Mouse (Mus musculus): ENCODE data around the gene Npl. TPM values are rescaled to one million over a fixed set of nuclear protein-coding genes. Genes with fewer than 3 reads are reported as not detected.

Gene Npl
- total RNA-seq (2014; rRNA removed): 1.4 and 2.5 TPM in 2 replicates
- 0.21 and 0.40 TPM in 2 replicates for polyA plus RNA-seq (2012; rRNA removed)

- peak; percentile 5 for DNase-seq (ENCODE audit: extremely low read depth, low read depth, low spot score)
- Histone ChIP-seq H3K4me3 (ENCODE audit: insufficient read depth, low read depth, low read length) (peak within 1 kb of the TSS; percentile 88), H3K27ac (replicated peaks; ENCODE audit: insufficient read depth, low read depth, low read length) (no peak within 1 kb of the TSS), H3K4me1 (ENCODE audit: control insufficient read depth, insufficient read depth, low read length) (no peaks in the 10 kb centered on the region), H3K79me2 (ENCODE audit: control insufficient read depth, insufficient read depth, low read length) (no peaks in the 10 kb centered on the region), H3K36me3 (ENCODE audit: control insufficient read depth, insufficient read depth, low read length) (no peaks in the 10 kb centered on the region), H3K27me3 (ENCODE audit: control insufficient read depth, insufficient read depth, low read length) (no peaks in the 10 kb centered on the region), H3K9ac (ENCODE audit: low read depth, low read length) (peak within 1 kb of the TSS; percentile 76)
- no peak for TF ChIP-seq CTCF (IDR thresholded peaks at IDR 0.05; ENCODE audit: low read depth, low read length)
- TF ChIP-seq POLR2A (IDR thresholded peaks at IDR 0.05; ENCODE audit: extremely low read depth, insufficient read depth, low read length): 0 out of 2 replicates have a peak, but pooled peaks have one; percentile 21
- WGBS: 6% methylated on average over 29 of the region's 29 CpGs
These were observed at the start of gene Npl for GRCm38 (mm10) chr1:153549536-153550199. Gene Npl (minus strand): TSS chr1:153550045.

- Histone ChIP-seq H3K27ac (replicated peaks; ENCODE audit: insufficient read depth, low read depth, low read length) (no peak overlapping the region), H3K27me3 (ENCODE audit: control insufficient read depth, insufficient read depth, low read length) (no peaks in the 10 kb centered on the region), H3K4me3 (ENCODE audit: insufficient read depth, low read depth, low read length) (no peak overlapping the region), H3K79me2 (ENCODE audit: control insufficient read depth, insufficient read depth, low read length) (no peaks in the 10 kb centered on the region), H3K36me3 (ENCODE audit: control insufficient read depth, insufficient read depth, low read length) (no peaks in the 10 kb centered on the region), H3K4me1 (ENCODE audit: control insufficient read depth, insufficient read depth, low read length) (no peaks in the 10 kb centered on the region; the same call in 1 of the 2 replicates), H3K9ac (ENCODE audit: low read depth, low read length) (no peak overlapping the region)
- no peak for TF ChIP-seq POLR2A (IDR thresholded peaks at IDR 0.05; ENCODE audit: extremely low read depth, insufficient read depth, low read length)
- no peak for TF ChIP-seq CTCF (IDR thresholded peaks at IDR 0.05; ENCODE audit: low read depth, low read length)
- 72% methylated on average over 9 of the region's 9 CpGs for WGBS
- no peak for DNase-seq (ENCODE audit: extremely low read depth, low read depth, low spot score)
These were observed 49.6 kb upstream of the Npl start for GRCm38 (mm10) chr1:153599302-153600045.

GRCm38 (mm10) chr1:153598773-153599172 is 48.9 kb upstream of the Npl start:
- Histone ChIP-seq H3K27me3 (ENCODE audit: control insufficient read depth, insufficient read depth, low read length) (no peaks in the 10 kb centered on the region), H3K9ac (ENCODE audit: low read depth, low read length) (no peak overlapping the region), H3K27ac (replicated peaks; ENCODE audit: insufficient read depth, low read depth, low read length) (no peak overlapping the region), H3K79me2 (ENCODE audit: control insufficient read depth, insufficient read depth, low read length) (no peaks in the 10 kb centered on the region), H3K4me3 (ENCODE audit: insufficient read depth, low read depth, low read length) (no peak overlapping the region), H3K36me3 (ENCODE audit: control insufficient read depth, insufficient read depth, low read length) (no peaks in the 10 kb centered on the region), H3K4me1 (ENCODE audit: control insufficient read depth, insufficient read depth, low read length) (no peaks in the 10 kb centered on the region; the same call in 1 of the 2 replicates)
- 57% methylated on average over 2 of the region's 2 CpGs for WGBS
- DNase-seq (ENCODE audit: extremely low read depth, low read depth, low spot score): no peak
- no peak for TF ChIP-seq POLR2A (IDR thresholded peaks at IDR 0.05; ENCODE audit: extremely low read depth, insufficient read depth, low read length)

GRCm38 (mm10) chr1:153593678-153594077 is 43.8 kb upstream of the Npl start:
- H3K9ac ChIP-seq (ENCODE audit: low read depth, low read length): no peak overlapping the region
- 94% methylated on average over 2 of the region's 2 CpGs for WGBS
- TF ChIP-seq POLR2A (IDR thresholded peaks at IDR 0.05; ENCODE audit: extremely low read depth, insufficient read depth, low read length) (no peak), CTCF (IDR thresholded peaks at IDR 0.05; ENCODE audit: low read depth, low read length) (no peak)
- no peaks in the 10 kb centered on the region for H3K27me3 ChIP-seq (ENCODE audit: control insufficient read depth, insufficient read depth, low read length)
- no peaks in the 10 kb centered on the region for H3K4me1 ChIP-seq (ENCODE audit: control insufficient read depth, insufficient read depth, low read length)
- DNase-seq (ENCODE audit: extremely low read depth, low read depth, low spot score): no peak
- no peak overlapping the region for H3K27ac ChIP-seq (replicated peaks; ENCODE audit: insufficient read depth, low read depth, low read length)
- H3K36me3 ChIP-seq (ENCODE audit: control insufficient read depth, insufficient read depth, low read length): no peaks in the 10 kb centered on the region
- no peak overlapping the region for H3K4me3 ChIP-seq (ENCODE audit: insufficient read depth, low read depth, low read length)
- H3K79me2 ChIP-seq (ENCODE audit: control insufficient read depth, insufficient read depth, low read length): no peaks in the 10 kb centered on the region

GRCm38 (mm10) chr1:153590176-153590734 is 40.4 kb upstream of the Npl start:
- no peak for TF ChIP-seq CTCF (IDR thresholded peaks at IDR 0.05; ENCODE audit: low read depth, low read length)
- no peak for TF ChIP-seq POLR2A (IDR thresholded peaks at IDR 0.05; ENCODE audit: extremely low read depth, insufficient read depth, low read length)
- no peak for DNase-seq (ENCODE audit: extremely low read depth, low read depth, low spot score)
- H3K79me2 ChIP-seq (ENCODE audit: control insufficient read depth, insufficient read depth, low read length): no peaks in the 10 kb centered on the region
- H3K36me3 ChIP-seq (ENCODE audit: control insufficient read depth, insufficient read depth, low read length): no peaks in the 10 kb centered on the region
- WGBS: 86% methylated on average over 2 of the region's 2 CpGs
- H3K4me3 ChIP-seq (ENCODE audit: insufficient read depth, low read depth, low read length): no peak overlapping the region
- H3K27ac ChIP-seq (replicated peaks; ENCODE audit: insufficient read depth, low read depth, low read length): no peak overlapping the region
- H3K9ac ChIP-seq (ENCODE audit: low read depth, low read length): no peak overlapping the region
- H3K4me1 ChIP-seq (ENCODE audit: control insufficient read depth, insufficient read depth, low read length): no peaks in the 10 kb centered on the region
- H3K27me3 ChIP-seq (ENCODE audit: control insufficient read depth, insufficient read depth, low read length): no peaks in the 10 kb centered on the region

Data from liver, adult 2 months (tissue).